Mouse (Mus musculus) adrenal gland, postnatal 14 days (tissue): ENCODE data around the gene Whrn. TPM values are rescaled to one million over a fixed set of nuclear protein-coding genes. Genes with fewer than 3 reads are reported as not detected.

ENCODE experiments used
- DNase-seq: peaks from one replicate; pipeline ENCODE4 v3.0.0; 2021; ENCODE audit warnings: mixed read lengths
- total RNA-seq: library from RNA; stranded (reverse); gene quantifications from 2 replicates; pipeline ENCODE4 v1.2.3, GENCODE M21; 2021

The Whrn gene
- total RNA-seq, 1 experiment from 2014 or later, result 26.5 TPM

GRCm38 (mm10) chr4:63377483-63377882 lies 118.3 kb downstream of the Whrn start:
- DNase-seq, result no peak

DNA sequence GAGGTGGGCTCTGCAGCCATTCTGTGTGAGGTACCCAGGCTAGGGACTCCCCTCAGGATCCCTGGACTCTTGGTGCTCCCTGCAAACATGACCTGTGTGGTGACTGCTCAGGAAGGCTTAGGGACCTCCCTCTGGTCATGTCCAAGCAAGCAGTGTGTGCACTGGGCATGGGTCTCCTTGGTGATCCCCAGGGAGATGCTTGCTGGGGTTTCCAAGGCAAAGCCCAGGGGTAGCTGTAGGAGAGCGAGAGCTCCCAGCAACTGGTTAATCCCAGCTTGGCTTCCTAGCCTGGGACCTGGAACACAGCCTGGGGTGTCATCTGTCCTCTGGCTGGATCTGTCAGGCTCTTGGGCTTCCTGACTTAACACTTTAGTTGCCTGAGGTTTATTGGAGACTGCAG lies 120.4 kb downstream of the Whrn start:
- DNase-seq, result no peak

- no peak for DNase-seq
Observed at GRCm38 (mm10) chr4:63374331-63374730, 121.5 kb downstream of the Whrn start.

- no peak for DNase-seq
Observed at GRCm38 (mm10) chr4:63373404-63373803, 122.4 kb downstream of the Whrn start.

DNA sequence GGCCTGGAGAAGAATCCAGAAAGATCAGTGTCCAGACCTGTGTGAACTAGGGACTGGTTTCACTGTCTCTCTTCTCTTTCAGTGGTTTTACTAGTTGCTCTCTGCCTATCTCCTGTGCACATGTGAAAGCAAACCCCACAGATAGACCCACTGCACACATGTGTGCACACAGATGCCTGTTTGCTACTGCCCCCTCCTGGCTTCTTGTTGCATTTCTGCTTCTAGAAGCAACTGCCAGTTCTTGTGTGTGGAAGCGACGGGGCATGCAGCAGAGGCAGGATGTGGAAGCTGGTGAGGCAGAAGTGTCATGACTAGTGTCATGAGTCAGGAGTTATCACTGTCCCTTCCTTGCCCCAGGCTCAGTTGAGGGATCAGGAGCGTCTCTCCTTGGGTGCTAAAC lies 123.9 kb downstream of the Whrn start:
- DNase-seq, result peak; percentile 66

- no peak for DNase-seq
Observed at GRCm38 (mm10) chr4:63370897-63371296, 124.9 kb downstream of the Whrn start.

- peak; percentile 93 for DNase-seq
Observed at GRCm38 (mm10) chr4:63368577-63368976, 127.2 kb downstream of the Whrn start.

Other genes starting within 250 kb of the Whrn start
- gene Orm1, start 151.4 kb downstream of the Whrn start, total RNA-seq, result 7.2 and 16.7 TPM in 2 replicates
- gene Orm3, start 139.8 kb downstream of the Whrn start, total RNA-seq, result 6.6 and 8.0 TPM in 2 replicates
- gene Orm2, start 133.5 kb downstream of the Whrn start, total RNA-seq, result 1.1 and 1.9 TPM in 2 replicates
- gene Akna, start 92.6 kb downstream of the Whrn start, total RNA-seq, result 4.4 and 16.1 TPM in 2 replicates
- gene Atp6v1g1, start 48.8 kb upstream of the Whrn start, total RNA-seq, result 132 and 135 TPM in 2 replicates
- gene Tmem268, start 62.8 kb upstream of the Whrn start, total RNA-seq, result 12.3 and 13.0 TPM in 2 replicates
- not detected in 2 replicates for gene Gm11213, start 109.3 kb upstream of the Whrn start, total RNA-seq
- gene Tex48, start 126.4 kb upstream of the Whrn start, total RNA-seq, result not detected in 2 replicates
- gene Gm11214, start 167.4 kb upstream of the Whrn start, total RNA-seq, result not detected in 2 replicates
- 0.34 and 0.37 TPM in 2 replicates for gene Tnfsf15, start 249.1 kb upstream of the Whrn start, total RNA-seq